ENCODE assay signal across 8 mouse cellular contexts in genomic region chr1:183154296-183155204, GRCm38 (mm10).
A peak's percentile ranks its signal among the peaks of the same experiment; 100 is the strongest.
DNase-seq lines count a peak whose midpoint lies in the region; ATAC-seq and TF ChIP-seq lines count a peak whose summit lies in the region.
"Had no signal": no experiment of that assay in that cellular context is flagged by ENCODE, and none has a peak within 500 bp of the region (broad histone marks: within the 10 kb centered on the region; RNA-seq: fewer than 3 reads in every experiment).

No protein-coding gene starts in this region.

- 47% methylated on average over 7 of the region's 7 CpGs for WGBS in hindbrain, embryonic 13.5 days
- 55% methylated on average over 7 of the region's 7 CpGs for WGBS in hindbrain, embryonic 11.5 days
- WGBS in kidney, postnatal 0 days = 27% methylated on average over 7 of the region's 7 CpGs

- H3K4me3 ChIP-seq in hindbrain, embryonic 13.5 days = no peak overlapping the region
- H3K4me3 ChIP-seq in hindbrain, embryonic 11.5 days (ENCODE audit: low read depth, low read length) = no peak overlapping the region
- no peak overlapping the region for H3K4me3 ChIP-seq in kidney, postnatal 0 days (replicated peaks; ENCODE audit: low read depth, low read length)

- H3K9ac ChIP-seq in hindbrain, embryonic 13.5 days = no peak overlapping the region
- no peak overlapping the region for H3K9ac ChIP-seq in hindbrain, embryonic 11.5 days (ENCODE audit: low read depth, low read length)
- no peak overlapping the region for H3K9ac ChIP-seq in kidney, postnatal 0 days (ENCODE audit: low read depth, low read length)

- H3K4me2 ChIP-seq in hindbrain, embryonic 13.5 days = no peak overlapping the region
- no peak overlapping the region for H3K4me2 ChIP-seq in hindbrain, embryonic 11.5 days (replicated peaks; ENCODE audit: low read depth, low read length)
- H3K4me2 ChIP-seq in kidney, postnatal 0 days (ENCODE audit: low read length) = no peak overlapping the region

- CTCF ChIA-PET in Patski (lab: Charles Lee) = interaction anchor here (1.0 to 1.6 kb wide), 4 partner anchors 10 to 40 kb away, joined by 3 to 4 read pairs (median 4); no protein-coding TSS in a partner anchor

- TF ChIP-seq CTCF in Patski (IDR thresholded peaks at IDR 0.05) = no peak
- no peak for TF ChIP-seq CTCF in kidney, postnatal 0 days (IDR thresholded peaks at IDR 0.05; ENCODE audit: low read depth)

- H3K27ac ChIP-seq in hindbrain, embryonic 13.5 days = peak overlapping the region; percentile 23
- H3K27ac ChIP-seq in hindbrain, embryonic 11.5 days (ENCODE audit: low read depth, low read length) = no peak overlapping the region
- 0 out of 2 replicates have a peak overlapping the region, but pooled peaks have one; percentile 32 for H3K27ac ChIP-seq in kidney, postnatal 0 days

- H3K9me3 ChIP-seq in hindbrain, embryonic 13.5 days = no peaks in the 10 kb centered on the region; the same call in 1 of the 2 replicates
- no peaks in the 10 kb centered on the region for H3K9me3 ChIP-seq in hindbrain, embryonic 11.5 days (ENCODE audit: control insufficient read depth, low read length)
- no peaks in the 10 kb centered on the region for H3K9me3 ChIP-seq in kidney, postnatal 0 days (replicated peaks; ENCODE audit: low read length)

- POLR2A ChIA-PET in Patski (lab: Charles Lee) = no interaction called here

- no peak for DNase-seq in hindbrain, embryonic 11.5 days (ENCODE audit: low spot score)
- DNase-seq in CD4-positive, CD25-positive, alpha-beta regulatory T cell, adult 2 months (ENCODE audit: low read depth, low spot score) = peak; percentile 29
- no peak for DNase-seq in Patski (ENCODE audit: low read depth, low spot score)
- peak; percentile 50 for DNase-seq in kidney, postnatal 0 days (ENCODE audit: low spot score)
- no peak for DNase-seq in right cerebral cortex, adult 18-20 months
- DNase-seq in urinary bladder, postnatal 4 days (ENCODE audit: low spot score in 2 of 2) = no peak
- DNase-seq: layer of hippocampus, adult 9-11 months had no signal

- ATAC-seq in hindbrain, embryonic 13.5 days (ENCODE audit: low FRiP score) = no peak
- ATAC-seq in hindbrain, embryonic 11.5 days (ENCODE audit: low FRiP score) = no peak
- ATAC-seq in Patski = peak; percentile 39
- ATAC-seq in kidney, postnatal 0 days (replicated peaks; ENCODE audit: low FRiP score, low read depth) = no peak

- in situ Hi-C loops in Patski (cut with MboI; ENCODE audit: low pct_unique_long_range_greater_than_20kb) = loop anchor here (10.0 kb wide), 1 partner anchor 1930 kb away; no protein-coding TSS in a partner anchor

- peaks cover 30% of the 10 kb centered on the region for H3K4me1 ChIP-seq in hindbrain, embryonic 13.5 days (replicated peaks)
- peaks cover 11% of the 10 kb centered on the region for H3K4me1 ChIP-seq in hindbrain, embryonic 11.5 days (replicated peaks; ENCODE audit: control insufficient read depth, insufficient read depth, low read length)
- peaks cover 12% of the 10 kb centered on the region for H3K4me1 ChIP-seq in kidney, postnatal 0 days (replicated peaks; ENCODE audit: insufficient read depth, low read length)

- no peaks in the 10 kb centered on the region for H3K27me3 ChIP-seq in hindbrain, embryonic 13.5 days
- no peaks in the 10 kb centered on the region for H3K27me3 ChIP-seq in hindbrain, embryonic 11.5 days (ENCODE audit: control insufficient read depth, insufficient read depth, low read length)
- H3K27me3 ChIP-seq in Patski = no peaks in the 10 kb centered on the region
- H3K27me3 ChIP-seq in kidney, postnatal 0 days (ENCODE audit: insufficient read depth, low read length) = no peaks in the 10 kb centered on the region

- no peaks in the 10 kb centered on the region for H3K36me3 ChIP-seq in hindbrain, embryonic 13.5 days
- no peaks in the 10 kb centered on the region for H3K36me3 ChIP-seq in hindbrain, embryonic 11.5 days (ENCODE audit: control insufficient read depth, insufficient read depth, low read length)
- H3K36me3 ChIP-seq in kidney, postnatal 0 days (ENCODE audit: insufficient read depth, low read length) = no peaks in the 10 kb centered on the region

Comparison
In these comparisons a context has a peak if more than half of its experiments do, and no peak if none do; other contexts are left out.
1. DNase-seq: peak in CD4-positive, CD25-positive, alpha-beta regulatory T cell, adult 2 months (single experiment) and kidney, postnatal 0 days (single experiment); none in hindbrain, embryonic 11.5 days (single experiment), Patski (single experiment), right cerebral cortex, adult 18-20 months (single experiment) and urinary bladder, postnatal 4 days (0 of 2).